Mouse (Mus musculus): ENCODE measurements around the gene Zc3h7b.
A peak's percentile ranks its signal among the peaks of the same experiment; 100 is the strongest.
"Not testable (repeated sequence)": the region's sequence is repeated elsewhere in the genome, so short reads cannot be mapped to it uniquely, and the experiment has no call there.

The Zc3h7b gene

GRCm38 (mm10) chr15:81739924-81740323 lies 4.9 kb upstream of the Zc3h7b start:
- DNase-seq, result peak; percentile 56

DNA sequence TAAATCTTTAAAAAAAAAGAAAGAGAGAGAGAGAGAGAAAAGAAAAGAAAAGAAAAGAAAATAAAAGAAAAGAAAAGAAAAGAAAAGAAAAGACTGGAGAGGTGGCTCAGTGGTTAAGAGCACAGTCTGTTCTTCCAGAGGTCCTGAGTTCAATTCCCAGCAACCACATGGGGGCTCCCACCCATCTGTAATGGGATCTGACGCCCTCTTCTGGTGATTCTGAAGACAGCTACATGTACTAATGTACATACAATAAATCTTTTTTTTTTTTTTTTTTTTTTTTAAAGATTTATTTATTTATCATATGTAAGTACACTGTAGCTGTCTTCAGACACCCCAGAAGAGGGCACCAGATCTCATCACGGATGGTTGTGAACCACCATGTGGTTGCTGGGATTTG lies 2.5 kb upstream of the Zc3h7b start:
- not testable (repeated sequence) for DNase-seq

GRCm38 (mm10) chr15:81745601-81746114 lies 801 bp downstream of the Zc3h7b start:
- DNase-seq, result peak; percentile 84

DNA sequence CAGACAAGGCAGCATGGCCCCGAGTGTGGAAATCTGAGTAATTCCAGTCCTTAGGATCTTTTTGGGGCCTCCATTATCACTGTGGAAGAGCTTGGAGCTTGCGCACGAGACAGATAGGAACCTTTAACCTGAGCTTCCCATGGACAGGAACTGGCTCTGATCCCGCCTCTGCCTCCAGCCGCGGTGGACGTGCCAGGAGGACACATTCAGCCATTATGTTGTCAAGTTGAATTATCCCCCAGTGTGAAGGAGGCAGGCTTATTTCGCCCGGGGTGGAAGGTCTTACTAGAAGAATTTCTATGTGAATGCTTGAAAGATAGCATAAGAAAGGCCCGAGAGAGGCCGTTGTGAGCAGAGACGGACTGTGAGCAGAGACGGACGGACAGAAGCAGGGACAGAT lies 4.9 kb downstream of the Zc3h7b start:
- peak; percentile 85 for DNase-seq

DNA sequence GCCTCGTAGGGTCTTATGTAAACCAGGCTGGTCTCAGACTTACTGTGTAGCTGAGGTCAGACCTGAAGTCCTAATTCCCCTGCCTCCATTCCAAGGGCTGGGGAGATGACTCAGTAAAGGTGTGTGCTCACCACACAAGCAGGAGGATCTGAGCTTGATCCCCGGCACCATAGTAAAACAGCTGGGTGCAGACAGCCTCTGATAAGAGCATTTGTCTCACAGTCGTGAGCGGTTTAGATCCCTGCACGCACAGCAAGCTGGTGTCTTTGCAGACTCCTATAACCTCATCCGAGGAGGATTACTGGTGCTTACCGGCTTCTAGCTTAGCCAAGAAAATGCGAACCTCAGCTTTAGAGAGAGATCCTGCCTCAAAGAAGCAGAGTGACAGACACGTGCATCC lies 8.8 kb downstream of the Zc3h7b start:
- no peak for DNase-seq

DNA sequence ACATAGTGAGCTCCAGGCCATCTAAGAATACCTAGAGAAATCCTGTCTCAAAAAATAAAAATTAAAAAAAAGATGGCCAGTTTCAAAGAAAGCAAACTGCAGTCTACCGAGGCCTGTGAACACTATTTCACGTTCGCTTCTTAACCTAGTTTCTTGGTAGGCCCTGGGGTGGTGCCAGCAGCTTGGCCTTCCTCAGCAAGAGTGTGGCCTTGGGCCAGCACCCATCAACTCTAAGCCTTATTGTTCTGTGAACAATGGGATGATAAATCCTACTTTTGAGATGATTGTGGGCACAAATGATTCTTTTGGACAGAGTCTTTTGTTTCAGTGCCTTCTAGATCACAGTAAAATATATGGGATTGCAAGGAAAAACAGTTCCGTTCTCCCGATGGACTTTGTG lies 13.8 kb downstream of the Zc3h7b start:
- peak; percentile 69 for DNase-seq

DNA sequence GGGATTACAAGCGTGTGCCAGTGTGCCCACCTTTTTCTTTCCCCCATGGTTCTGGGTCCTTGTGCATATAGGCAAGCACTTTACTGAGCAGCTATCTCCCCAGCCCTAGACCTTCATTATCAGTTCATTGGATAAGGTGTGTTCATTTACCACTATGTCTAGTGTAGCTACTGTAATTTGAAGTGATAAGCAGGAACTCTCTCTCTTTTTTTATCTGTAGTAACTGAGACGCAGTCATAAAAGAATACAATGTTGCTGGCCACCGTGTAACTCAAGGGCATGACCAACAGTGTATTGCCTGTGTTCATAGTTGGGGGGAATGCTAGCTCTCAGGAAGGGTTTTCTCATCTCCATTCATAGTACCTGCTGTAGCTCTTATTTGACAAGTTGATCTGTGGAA lies 14.7 kb downstream of the Zc3h7b start:
- no peak for DNase-seq

GRCm38 (mm10) chr15:81760361-81761079 lies 15.7 kb downstream of the Zc3h7b start:
- DNase-seq, result no peak

GRCm38 (mm10) chr15:81761381-81761780 lies 16.5 kb downstream of the Zc3h7b start:
- no peak for DNase-seq

- DNase-seq, result no peak
These were observed 17.1 kb downstream of the Zc3h7b start for GRCm38 (mm10) chr15:81761959-81762358.

DNA sequence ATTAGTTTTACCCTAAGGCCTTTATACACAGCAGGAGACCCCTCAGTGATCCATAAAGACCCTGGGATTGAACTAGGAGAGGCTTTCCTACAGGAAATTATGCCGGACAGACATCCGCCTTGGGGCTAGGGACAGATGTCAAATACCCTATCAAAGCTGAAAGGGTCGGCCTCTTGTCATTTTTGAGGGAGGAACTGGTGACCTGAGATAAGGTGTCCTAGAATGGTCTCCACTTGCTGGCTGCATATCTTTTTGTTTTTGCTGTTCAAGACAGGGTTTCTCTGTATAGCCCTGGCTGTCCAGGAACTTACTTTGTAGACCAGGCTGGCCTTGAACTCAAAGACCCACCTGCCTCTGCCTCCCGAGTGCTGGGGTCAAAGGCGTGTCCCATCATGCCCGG lies 19.7 kb downstream of the Zc3h7b start:
- no peak for DNase-seq

- DNase-seq, result no peak
These were observed 20.8 kb downstream of the Zc3h7b start for GRCm38 (mm10) chr15:81765651-81766050.

GRCm38 (mm10) chr15:81766439-81766838 lies 21.6 kb downstream of the Zc3h7b start:
- DNase-seq, result no peak

DNA sequence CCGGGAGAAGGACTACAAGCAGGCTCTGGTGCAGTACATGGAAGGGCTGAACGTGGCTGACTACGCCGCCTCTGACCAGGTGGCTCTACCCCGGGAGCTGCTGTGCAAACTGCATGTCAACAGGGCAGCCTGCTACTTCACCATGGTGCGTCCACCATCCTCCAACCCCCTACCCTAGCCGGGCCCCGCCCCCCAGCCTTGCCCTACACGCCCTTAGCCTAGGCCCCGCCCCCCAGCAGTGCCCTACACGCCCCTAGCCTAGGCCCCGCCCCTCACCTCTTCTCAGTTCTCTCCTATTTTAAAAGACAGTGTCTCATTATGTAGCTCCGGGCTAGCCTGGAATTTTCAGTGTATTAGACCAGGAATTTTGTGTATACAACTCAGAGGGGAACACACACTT lies 24.2 kb downstream of the Zc3h7b start:
- DNase-seq, result peak; percentile 22

- peak; percentile 42 for DNase-seq
These were observed 27.7 kb downstream of the Zc3h7b start for GRCm38 (mm10) chr15:81772431-81773120.

DNA sequence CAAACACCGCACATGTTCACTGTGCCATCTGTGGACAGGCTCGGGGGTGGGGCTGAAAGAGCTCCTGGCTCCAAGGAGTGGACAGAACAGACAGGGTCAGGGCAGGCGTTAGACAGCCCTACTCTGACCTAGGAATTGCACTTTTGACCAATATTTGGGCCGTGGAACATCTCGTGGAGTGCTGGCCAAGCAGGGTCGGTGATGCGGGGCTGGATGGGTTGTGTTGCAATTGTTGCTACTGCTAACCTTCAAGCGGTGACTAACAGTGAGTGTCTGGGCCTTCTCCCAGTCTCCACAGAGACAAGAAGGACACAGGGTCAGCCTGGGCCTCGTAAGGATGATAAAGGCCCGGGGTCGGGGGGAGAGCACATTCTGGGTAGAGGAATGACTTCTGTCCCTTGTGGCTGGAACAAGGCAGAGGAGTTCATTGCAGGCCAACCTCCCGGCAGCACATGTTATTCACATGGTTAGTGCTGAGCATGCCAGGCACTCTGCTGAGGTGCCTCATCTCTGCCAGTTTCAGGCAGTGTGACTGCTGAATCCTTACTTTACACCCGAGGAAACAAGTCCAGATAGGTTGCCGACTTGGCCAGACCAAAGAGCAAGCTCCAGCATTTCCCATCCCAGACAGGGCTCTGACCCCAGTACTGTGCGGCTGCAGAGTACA lies 29.8 kb downstream of the Zc3h7b start:
- DNase-seq, result peak; percentile 60

DNA sequence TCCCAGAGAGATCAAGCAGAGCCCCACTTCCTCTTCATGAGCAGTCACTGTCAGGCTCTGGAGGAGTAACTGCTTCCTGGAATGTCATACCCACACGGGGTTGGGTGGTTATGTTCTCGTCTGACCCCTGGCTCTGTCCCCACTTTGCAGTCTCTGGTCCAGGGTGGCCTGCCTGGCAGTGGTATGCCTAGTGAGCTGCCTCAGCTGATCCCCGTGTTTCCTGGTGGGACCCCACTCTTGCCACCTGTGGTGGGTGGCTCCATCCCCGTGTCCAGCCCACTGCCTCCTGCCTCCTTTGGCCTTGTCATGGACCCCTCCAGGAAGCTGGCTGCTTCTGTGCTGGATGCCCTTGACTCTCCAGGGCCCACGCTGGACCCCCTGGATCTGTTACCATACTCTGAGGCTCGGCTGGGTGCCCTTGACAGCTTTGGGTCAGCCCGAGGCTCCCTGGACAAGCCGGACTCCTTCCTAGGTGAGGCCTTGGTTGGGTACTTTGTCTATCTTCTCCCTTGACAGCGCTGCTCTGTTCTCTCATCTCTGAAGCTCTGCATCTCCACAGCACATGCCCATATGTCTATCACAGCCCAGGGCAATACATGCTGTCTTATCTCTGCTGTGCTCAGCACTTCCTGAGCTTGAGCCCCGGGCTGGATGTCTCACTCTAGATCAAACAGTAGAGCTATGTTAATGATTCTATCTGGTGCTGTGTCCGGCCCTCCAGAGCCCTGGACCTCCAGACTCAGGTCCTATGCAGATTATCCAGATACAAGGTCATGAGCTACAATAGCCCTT lies 32.0 kb downstream of the Zc3h7b start:
- DNase-seq, result no peak

- DNase-seq, result no peak
These were observed 37.0 kb downstream of the Zc3h7b start for GRCm38 (mm10) chr15:81781816-81782215.

- DNase-seq, result peak; percentile 56
These were observed 39.9 kb downstream of the Zc3h7b start for GRCm38 (mm10) chr15:81784762-81785161.

DNA sequence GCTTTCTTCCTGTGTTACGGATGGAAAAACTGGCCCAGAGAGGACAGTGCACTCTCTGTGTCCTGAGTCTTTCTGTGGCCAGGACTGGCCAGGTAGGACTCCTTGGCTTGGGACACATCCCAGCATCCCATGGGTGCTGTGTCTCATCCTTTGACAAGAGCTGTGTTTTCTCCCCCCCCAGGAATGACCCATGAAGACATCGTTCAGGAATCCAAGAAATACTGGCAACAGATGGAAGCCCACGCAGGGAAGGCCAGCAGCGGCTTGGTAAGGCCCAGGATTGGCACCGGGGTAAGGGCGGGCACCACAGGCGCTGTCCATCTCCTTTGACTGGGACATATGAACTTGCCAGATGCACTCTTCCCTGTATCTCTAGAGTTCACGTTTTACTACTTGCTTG lies 40.8 kb downstream of the Zc3h7b start:
- DNase-seq, result no peak

DNA sequence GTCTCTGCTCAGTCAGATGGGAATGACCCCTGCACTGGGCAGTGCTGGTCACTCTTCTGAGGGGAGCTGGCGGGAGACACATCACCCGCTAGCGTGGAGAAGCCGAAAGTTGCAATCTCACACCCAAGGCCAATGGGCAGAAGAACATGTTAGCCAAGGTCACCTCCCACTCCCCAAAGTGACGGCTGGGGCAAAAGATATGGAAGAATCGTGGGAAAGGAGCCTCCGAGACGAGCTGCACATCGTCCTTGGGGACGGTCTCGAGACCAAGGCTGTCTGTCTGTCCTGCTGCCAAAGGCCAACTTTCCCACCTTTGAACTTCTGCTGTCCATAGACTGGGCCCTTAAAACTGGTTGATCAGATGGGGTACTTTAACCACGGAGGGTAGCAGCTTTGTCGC lies 42.7 kb downstream of the Zc3h7b start:
- DNase-seq, result no peak

DNA sequence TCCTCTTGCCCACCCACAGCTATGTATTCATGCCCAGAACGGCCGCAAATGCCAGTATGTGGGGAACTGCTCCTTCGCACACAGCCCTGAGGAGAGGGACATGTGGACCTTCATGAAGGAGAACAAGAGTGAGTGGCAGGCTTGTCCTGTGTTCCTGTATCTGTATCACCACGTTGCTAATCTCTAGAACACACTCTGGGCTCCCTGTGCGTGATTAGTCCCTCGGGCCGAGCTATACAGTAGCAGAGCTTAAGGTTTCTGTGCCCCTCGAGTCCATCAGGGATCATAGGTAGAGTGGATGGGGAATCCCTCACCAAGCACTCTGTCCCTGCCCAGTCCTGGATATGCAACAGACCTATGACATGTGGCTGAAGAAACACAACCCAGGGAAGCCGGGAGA lies 47.6 kb downstream of the Zc3h7b start:
- DNase-seq, result no peak

DNA sequence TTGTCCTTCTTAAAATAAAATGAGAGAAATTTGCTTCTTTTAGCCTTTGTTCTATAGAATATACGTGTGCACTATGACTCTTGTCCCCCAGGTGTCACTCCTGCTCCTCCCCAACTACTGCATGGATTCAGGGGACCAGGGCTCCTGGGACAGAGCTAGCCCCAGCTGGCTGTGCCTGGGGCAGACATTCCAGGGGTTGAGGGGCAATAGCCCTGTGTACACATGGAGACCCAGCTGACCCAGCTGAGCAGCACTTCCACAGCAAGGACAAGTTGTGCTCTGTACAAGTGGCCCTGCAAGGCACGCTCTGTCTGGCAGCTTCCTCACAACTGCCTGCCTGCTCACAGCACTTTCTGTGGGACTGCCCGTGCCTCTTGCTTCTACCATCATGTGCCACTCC lies 51.4 kb downstream of the Zc3h7b start:
- peak; percentile 61 for DNase-seq
